Mouse (Mus musculus) limb, embryonic 14.5 days (tissue): ENCODE data around the gene Arf1. TPM values are rescaled to one million over a fixed set of nuclear protein-coding genes. Genes with fewer than 3 reads are reported as not detected.
A peak's percentile ranks its signal among the peaks of the same experiment; 100 is the strongest.

Experiments
- ATAC-seq: fragments of 200-750 bp; cut with Nextera tagmentation; 2 replicates; pipeline ENCODE4 v1.8.0; 2017; ENCODE audit warnings: low read depth, moderate number of reproducible peaks, moderate TSS enrichment; ENCODE audit not compliant: low FRiP score
- DNase-seq: peaks from one replicate; pipeline ENCODE4 v3.0.0-alpha.2; 2015; ENCODE audit warnings: low spot score
- H3K27ac ChIP-seq: fragments of 300-500 bp; sonication (generic); replicated peaks from 2 replicates; pipeline ENCODE4 v1.5.1; 2014; ENCODE audit warnings: low read depth, mild to moderate bottlenecking, low read length, moderate library complexity, mixed read lengths
- H3K27me3 ChIP-seq: fragments of 300-500 bp; sonication (generic); 2 replicates; pipeline ENCODE4 v1.6.1; 2014; ENCODE audit warnings: low read length, mixed read lengths; ENCODE audit not compliant: control insufficient read depth, insufficient read depth
- H3K36me3 ChIP-seq: fragments of 300-500 bp; sonication (generic); 2 replicates; pipeline ENCODE4 v1.6.1; 2014; ENCODE audit warnings: mild to moderate bottlenecking, low read length, moderate library complexity, mixed read lengths; ENCODE audit not compliant: control insufficient read depth, insufficient read depth
- H3K4me1 ChIP-seq: fragments of 300-500 bp; sonication (generic); 2 replicates; pipeline ENCODE4 v1.6.1; 2014; ENCODE audit warnings: antibody characterized with exemption, low read length, mixed read lengths; ENCODE audit not compliant: control insufficient read depth, insufficient read depth
- H3K4me2 ChIP-seq: fragments of 300-500 bp; sonication (generic); replicated peaks from 2 replicates; pipeline ENCODE4 v1.6.1; 2014; ENCODE audit warnings: low read depth, mild to moderate bottlenecking, low read length, moderate library complexity; ENCODE audit not compliant: severe bottlenecking
- H3K4me3 ChIP-seq: fragments of 300-500 bp; sonication (generic); replicated peaks from 2 replicates; pipeline ENCODE4 v1.5.1; 2014; ENCODE audit warnings: low read length
- H3K9ac ChIP-seq: fragments of 300-500 bp; sonication (generic); 2 replicates; pipeline ENCODE4 v1.6.1; 2014; ENCODE audit warnings: mild to moderate bottlenecking, low read depth, low read length, moderate library complexity; ENCODE audit not compliant: severe bottlenecking
- H3K9me3 ChIP-seq: fragments of 300-500 bp; sonication (generic); 2 replicates; pipeline ENCODE4 v1.6.1; 2016; ENCODE audit warnings: low read length; ENCODE audit not compliant: control insufficient read depth
- POLR2A ChIP-seq: fragments of 200-500 bp; IDR thresholded peaks from 2 replicates; pipeline ENCODE4 v1.8.0; 2012; ENCODE audit warnings: inconsistent platforms, mild to moderate bottlenecking, moderate library complexity, borderline replicate concordance; ENCODE audit not compliant: insufficient read depth, insufficient read length; ENCODE audit errors: extremely low read depth
- WGBS: fragments of 180-500 bp; shearing (Covaris S2); extraction: QIAGEN DNeasy Blood & Tissue Kit; methylation state at CpG from one replicate; pipeline ENCODE4 v1.1.7; 2014; 5-methylcytosine and 5-hydroxymethylcytosine counted together
- polyA plus RNA-seq, 2 experiments: library from polyadenylated mRNA; depleted of rRNA in 1 of 2; stranded (reverse) in 1 of 2; unstranded in 1 of 2; fragments of >200 nt; fragmentation: Nextera tagmentation in 1 of 2; extraction: Ambion mirVana in 1 of 2; gene quantifications; 2 replicates each; pipeline versions ENCODE4 v1.2.1 to v1.2.3; 2012 to 2014

Arf1 gene
- polyA plus RNA-seq, 2 experiments, result 690 to 725 TPM

DNA sequence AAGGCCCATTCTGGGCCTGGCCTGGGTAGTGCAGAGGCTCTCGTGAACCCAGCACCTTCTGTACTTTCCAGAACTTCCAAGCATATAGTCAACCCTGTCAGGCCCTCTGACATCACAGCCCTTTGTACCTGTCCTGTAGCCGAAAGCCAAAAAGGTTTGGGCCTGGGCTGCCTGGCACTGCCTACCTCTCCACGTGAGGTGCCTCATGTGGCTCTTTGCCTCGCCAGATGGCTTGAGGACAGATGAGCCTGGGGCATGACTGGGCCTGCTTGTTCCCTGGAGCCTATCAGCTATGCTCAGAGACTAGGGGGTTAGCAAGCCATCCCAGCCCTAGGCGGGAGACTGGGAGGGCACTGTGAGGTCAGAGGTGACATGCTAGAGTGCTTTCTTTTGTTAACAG, 42.6 kb downstream of the Arf1 start:
- TF ChIP-seq POLR2A, result no peak
- peaks cover 32% of the 10 kb centered on the region for H3K36me3 ChIP-seq
- H3K9me3 ChIP-seq, result no peaks in the 10 kb centered on the region
- H3K4me1 ChIP-seq, result no peaks in the 10 kb centered on the region
- DNase-seq (no peak), ATAC-seq (no peak)
- H3K27me3 ChIP-seq, result no peaks in the 10 kb centered on the region
- no peak overlapping the region for H3K9ac ChIP-seq
- no peak overlapping the region for H3K4me3 ChIP-seq
- WGBS, result 83% methylated on average over 5 of the region's 5 CpGs
- no peak overlapping the region for H3K4me2 ChIP-seq
- H3K27ac ChIP-seq, result no peak overlapping the region

DNA sequence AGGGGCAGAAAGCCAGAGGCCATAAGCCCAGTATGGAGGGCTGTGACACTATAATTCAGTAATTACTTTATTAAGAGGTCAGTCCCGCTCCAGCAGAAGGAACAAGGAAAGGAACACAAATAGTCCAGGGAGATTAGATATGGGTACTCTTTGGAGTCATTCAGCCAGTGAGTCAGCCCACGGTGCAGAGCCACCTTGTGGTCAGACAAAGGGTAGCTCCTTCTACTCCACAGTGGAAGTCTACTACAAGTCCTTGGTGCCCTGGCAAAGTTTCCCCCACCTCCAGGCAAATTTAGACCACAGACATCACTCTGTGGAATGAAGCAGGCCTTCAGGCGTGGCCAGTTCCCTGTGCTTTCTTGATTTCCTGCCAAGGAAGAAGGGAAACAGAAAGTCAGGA, 44.2 kb downstream of the Arf1 start:
- no peak for ATAC-seq
- Histone ChIP-seq H3K36me3 (peaks cover 32% of the 10 kb centered on the region), H3K9me3 (no peaks in the 10 kb centered on the region)

DNA sequence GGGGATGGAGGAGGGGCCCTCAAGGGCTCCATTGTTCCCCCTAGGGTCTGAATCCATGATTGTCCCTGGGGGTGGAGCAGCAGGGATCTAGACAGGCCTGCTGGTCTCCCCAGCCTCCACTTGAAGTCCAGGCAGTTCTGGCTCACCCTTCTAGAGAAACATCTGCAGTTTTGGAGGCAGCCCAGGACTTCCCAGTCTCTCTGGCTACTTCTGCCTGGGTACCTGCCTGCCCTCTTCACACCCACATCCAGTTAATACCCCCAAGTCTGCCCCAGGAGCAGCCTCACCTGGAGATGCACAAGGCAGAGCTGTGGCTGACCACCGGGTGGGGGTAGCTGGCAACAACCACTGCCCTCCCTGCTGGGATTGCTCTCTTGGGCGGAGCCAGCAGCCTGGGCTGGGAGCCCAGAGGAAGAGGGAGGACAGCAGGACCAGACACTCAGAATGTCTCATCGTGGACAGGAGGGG, 45.2 kb downstream of the Arf1 start, which contains the start of gene Gjc2:
Gene Gjc2, minus strand, starts transcription at position 350 of the 468 bp plus-strand sequence.
- ATAC-seq (no peak), DNase-seq (no peak)
- 67% methylated on average over 2 of the region's 3 CpGs for WGBS
- no peaks in the 10 kb centered on the region for H3K4me1 ChIP-seq
- H3K9ac ChIP-seq, result no peak within 1 kb of the TSS
- H3K4me2 ChIP-seq, result no peak within 1 kb of the TSS
- no peak within 1 kb of the TSS for H3K4me3 ChIP-seq
- H3K9me3 ChIP-seq, result no peaks in the 10 kb centered on the region
- H3K27ac ChIP-seq, result no peak within 1 kb of the TSS
- H3K27me3 ChIP-seq, result peaks cover 21% of the 10 kb centered on the region
- TF ChIP-seq POLR2A, result no peak
- peaks cover 32% of the 10 kb centered on the region for H3K36me3 ChIP-seq

More for the DNA sequence above, 44.2 kb downstream of the Arf1 start:
- WGBS, result 45% methylated on average over 3 of the region's 3 CpGs
- Histone ChIP-seq H3K27ac (no peak overlapping the region), H3K4me2 (no peak overlapping the region), H3K4me3 (no peak overlapping the region), H3K27me3 (peaks cover 12% of the 10 kb centered on the region), H3K4me1 (no peaks in the 10 kb centered on the region), H3K9ac (no peak overlapping the region)
- peak; percentile 32 for DNase-seq
- TF ChIP-seq POLR2A, result no peak

DNA sequence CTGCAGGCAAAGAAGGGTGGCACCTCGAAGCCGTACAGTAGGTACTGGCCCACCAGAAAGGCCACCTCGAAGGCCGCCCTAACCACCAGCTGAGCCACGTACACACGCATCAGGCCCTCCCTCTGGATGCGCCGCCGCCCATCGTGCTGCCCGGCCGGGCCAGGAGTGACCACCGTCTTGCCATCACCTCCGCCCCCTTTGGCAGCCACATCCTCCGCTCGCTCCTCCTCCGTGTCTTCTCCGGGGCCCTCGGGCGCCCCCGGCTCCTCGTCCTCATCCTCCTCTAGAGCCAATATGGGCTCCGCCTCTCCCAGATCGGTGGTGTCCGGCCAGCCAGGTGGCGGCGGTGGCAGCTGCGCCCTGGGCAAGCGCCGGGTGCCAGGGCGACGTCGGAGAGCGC, 51.1 kb downstream of the Arf1 start:
- DNase-seq (no peak), ATAC-seq (no peak)
- Histone ChIP-seq H3K9me3 (no peaks in the 10 kb centered on the region), H3K27ac (no peak overlapping the region), H3K36me3 (no peaks in the 10 kb centered on the region), H3K4me2 (peak overlapping the region; percentile 37; the same call in 1 of the 2 replicates), H3K4me1 (no peaks in the 10 kb centered on the region), H3K27me3 (peaks cover 59% of the 10 kb centered on the region), H3K9ac (0 out of 2 replicates have a peak overlapping the region, but pooled peaks have one; percentile 16), H3K4me3 (peak overlapping the region; percentile 28)
- 13% methylated on average over 29 of the region's 34 CpGs for WGBS
- no peak for TF ChIP-seq POLR2A

DNA sequence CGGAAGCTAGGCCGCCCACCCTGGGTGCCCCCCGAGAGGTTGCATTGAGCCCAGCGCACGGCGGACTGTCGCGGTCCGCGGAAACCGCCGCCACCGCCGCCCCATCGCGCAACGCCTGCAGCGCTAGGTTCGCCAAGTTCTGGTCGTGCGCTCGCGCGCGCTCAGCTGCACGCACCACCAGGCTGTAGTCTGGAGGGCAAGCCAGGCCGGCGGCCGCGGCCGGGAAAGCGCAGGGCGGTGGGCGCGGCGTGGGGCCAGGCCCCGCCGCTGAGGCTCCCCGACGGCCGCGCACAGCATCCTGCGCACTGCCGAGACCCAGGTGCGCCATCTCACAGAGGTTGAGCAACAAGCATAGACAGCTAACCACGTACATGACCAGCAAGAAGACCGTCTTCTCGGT, 51.6 kb downstream of the Arf1 start:
- H3K27ac ChIP-seq, result no peak overlapping the region
- H3K4me3 ChIP-seq, result peak overlapping the region; percentile 28
- 0 out of 2 replicates have a peak overlapping the region, but pooled peaks have one; percentile 16 for H3K9ac ChIP-seq
- H3K4me2 ChIP-seq, result peak overlapping the region; percentile 37
- WGBS, result 3% methylated on average over 32 of the region's 48 CpGs
- H3K36me3 ChIP-seq, result no peaks in the 10 kb centered on the region
- no peak for TF ChIP-seq POLR2A
- H3K9me3 ChIP-seq, result no peaks in the 10 kb centered on the region
- peaks cover 59% of the 10 kb centered on the region for H3K27me3 ChIP-seq
- no peaks in the 10 kb centered on the region for H3K4me1 ChIP-seq
- ATAC-seq (no peak), DNase-seq (no peak)

DNA sequence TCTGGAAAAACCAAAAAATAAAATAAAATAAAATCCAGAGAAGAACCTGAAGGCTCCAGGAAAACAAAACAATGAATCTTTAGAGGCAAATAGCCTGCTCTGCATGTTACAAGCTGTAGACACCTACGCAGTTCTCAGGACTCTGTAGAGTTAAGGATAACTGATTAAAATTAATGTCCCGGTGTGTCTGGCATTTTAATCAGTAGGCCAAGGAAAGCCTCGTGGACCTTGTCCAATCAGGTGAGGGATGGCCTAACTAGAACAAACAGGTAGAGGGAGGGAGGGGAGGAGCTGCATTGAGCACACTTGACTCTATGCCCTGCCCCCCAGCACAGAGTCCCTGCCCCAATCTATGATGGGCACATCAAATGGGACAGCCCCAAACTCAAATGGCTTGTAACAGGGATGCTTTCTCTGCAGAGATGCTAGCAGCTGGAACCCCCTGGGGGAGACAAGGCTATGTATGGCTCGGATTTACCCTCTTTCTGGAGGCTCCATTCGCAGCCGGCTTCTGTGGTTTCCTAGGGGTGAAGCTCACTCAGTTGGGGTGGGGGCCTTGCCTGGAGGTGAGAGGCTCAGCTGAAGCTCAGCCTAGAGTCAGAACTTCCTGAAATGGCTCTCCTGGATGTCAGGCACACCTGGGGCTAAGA, 53.8 kb downstream of the Arf1 start:
- Histone ChIP-seq H3K36me3 (no peaks in the 10 kb centered on the region), H3K4me3 (no peak overlapping the region), H3K27me3 (peaks cover 53% of the 10 kb centered on the region), H3K9me3 (no peaks in the 10 kb centered on the region), H3K27ac (no peak overlapping the region), H3K4me2 (no peak overlapping the region), H3K9ac (no peak overlapping the region), H3K4me1 (no peaks in the 10 kb centered on the region)
- ATAC-seq (no peak), DNase-seq (no peak)
- TF ChIP-seq POLR2A, result no peak
- 59% methylated on average over 6 of the region's 6 CpGs for WGBS
